Mouse (Mus musculus) cerebellum, postnatal 4 days (tissue): ENCODE results near the gene Spcs3.
"Not testable (repeated sequence)": the region's sequence is repeated elsewhere in the genome, so short reads cannot be mapped to it uniquely, and the experiment has no call there.

Experiments used
- DNase-seq, 2 experiments: peaks; one replicate each; pipeline ENCODE4 v3.0.0; 2022; ENCODE audit warnings: low spot score in 2 of 2, mixed read lengths in 1 of 2

Spcs3 gene

DNA sequence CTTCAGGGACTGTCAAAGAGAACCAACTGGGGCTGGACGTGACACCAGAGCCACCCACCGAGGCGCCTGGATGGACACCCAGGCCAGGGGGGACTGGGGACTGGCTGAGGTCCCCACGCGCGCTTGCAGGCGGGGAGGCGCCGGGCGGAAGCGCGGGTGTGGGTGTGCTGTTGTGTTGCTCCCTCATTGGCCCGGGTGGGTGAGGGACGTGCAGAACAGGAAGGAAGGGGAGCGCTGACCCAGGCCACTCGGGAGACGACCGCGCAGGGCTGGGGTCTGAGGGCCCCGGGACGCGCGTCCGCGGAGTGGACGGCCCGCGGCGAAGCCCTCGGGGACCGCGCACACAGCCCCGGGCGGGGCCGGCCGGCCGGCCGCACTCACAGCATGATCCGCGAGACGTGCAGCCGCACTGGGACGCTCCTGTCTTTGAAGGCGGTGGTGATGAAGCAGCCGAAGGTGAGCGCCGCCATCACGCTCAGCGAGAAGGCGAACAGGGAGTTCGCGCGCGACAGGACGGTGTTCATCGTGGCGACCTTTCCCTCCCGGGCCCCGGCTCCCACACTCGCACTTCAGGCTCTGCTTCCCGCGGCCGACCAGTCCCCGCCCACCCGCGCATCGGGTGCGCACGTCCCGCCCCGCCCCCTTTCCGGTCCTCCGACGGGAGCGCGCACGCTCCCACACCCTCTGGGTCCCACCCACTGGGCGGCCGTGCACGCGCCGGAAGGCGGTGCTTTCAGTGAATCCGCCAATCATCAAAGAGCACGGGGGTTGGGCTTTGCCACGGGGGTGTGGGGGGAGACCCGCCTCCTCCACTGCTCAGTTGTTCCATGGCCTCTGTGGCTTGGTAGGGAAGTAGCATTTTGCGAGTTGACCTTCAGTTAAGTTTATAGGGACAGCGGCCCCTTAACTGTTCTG is at the start of gene Spcs3, which contains the start of gene Asb5:
Gene Spcs3, minus strand, starts transcription at position 617 of the 915 bp plus-strand sequence.
Gene Asb5, plus strand, starts transcription at position 199 of the 915 bp plus-strand sequence.
- peak; percentile 91 to 97 for DNase-seq

- no peak for DNase-seq
Observed at GRCm38 (mm10) chr8:54570618-54571609, 41.1 kb upstream of the Spcs3 start.

DNA sequence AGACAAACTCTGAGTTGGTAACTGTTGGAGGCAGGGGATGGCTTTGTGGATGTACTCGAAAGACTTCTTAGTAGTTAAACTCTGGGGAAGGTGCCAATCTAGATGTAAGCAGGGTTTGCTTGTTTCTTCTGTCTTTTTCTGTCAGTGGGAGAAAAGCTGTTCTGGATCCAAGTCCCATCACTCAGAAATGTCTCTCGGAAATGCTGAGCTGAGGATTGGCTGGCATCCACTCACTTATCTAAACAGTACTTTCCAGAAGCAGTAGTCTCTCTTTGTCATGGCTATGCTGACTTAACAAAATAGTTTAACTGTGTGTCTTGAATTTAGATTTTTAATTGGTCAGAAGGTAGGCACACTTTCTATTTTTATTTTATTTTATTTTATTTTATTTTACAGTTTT is 37.4 kb upstream of the Spcs3 start:
- no peak for DNase-seq

DNA sequence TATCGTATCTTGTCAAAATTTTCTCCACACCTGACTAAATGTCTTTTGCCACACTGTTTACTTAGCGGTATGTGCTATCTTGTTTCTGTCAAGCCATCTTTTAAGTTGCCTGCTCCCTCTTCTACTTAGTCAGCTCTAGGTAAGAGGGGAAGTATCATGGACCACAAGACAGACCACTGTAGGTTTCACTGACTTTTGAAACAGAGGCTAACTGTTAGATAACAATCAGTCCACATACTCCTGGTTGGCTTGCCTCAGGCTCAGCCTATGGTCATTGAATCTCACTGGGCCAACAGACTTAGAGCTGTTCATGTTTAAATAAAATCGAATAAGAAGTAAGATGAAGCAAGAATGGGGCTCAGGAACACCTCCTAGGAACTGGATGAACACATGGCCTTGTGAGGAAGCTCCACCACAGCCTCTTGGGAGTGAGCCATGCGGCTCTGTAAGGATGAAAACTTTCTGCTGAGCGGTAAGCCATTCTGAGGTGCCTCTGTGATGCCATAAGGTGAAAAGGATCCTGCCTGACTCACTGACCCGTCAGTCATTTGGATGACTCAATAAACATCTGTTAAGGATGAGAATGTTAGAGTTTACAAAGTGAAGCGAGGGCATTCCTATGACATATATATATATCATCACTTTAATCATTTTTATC is 35.9 kb upstream of the Spcs3 start:
- DNase-seq, result no peak

- DNase-seq, result no peak
Observed at GRCm38 (mm10) chr8:54565181-54565580, 35.4 kb upstream of the Spcs3 start.

DNA sequence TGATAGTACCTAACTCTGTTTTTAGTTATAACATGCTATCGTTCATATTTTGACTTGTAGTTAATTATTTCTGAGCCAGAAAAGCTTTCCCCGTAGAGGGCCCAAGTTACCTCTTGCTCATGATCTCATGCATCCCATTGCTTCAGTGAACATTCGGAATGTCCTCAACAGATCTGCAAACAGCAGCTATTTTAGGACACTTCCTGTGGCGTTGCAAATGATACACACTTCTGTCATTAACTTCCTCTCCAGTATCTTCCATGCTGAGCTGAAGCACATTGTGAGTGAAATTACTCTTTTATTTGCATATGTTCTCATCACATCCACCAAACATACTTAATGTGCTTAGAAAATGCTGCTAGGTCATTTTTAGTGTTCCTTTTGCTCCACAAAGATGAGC is 32.3 kb upstream of the Spcs3 start:
- DNase-seq, result no peak

- DNase-seq, result no peak
Observed at GRCm38 (mm10) chr8:54554921-54555320, 25.1 kb upstream of the Spcs3 start.

DNA sequence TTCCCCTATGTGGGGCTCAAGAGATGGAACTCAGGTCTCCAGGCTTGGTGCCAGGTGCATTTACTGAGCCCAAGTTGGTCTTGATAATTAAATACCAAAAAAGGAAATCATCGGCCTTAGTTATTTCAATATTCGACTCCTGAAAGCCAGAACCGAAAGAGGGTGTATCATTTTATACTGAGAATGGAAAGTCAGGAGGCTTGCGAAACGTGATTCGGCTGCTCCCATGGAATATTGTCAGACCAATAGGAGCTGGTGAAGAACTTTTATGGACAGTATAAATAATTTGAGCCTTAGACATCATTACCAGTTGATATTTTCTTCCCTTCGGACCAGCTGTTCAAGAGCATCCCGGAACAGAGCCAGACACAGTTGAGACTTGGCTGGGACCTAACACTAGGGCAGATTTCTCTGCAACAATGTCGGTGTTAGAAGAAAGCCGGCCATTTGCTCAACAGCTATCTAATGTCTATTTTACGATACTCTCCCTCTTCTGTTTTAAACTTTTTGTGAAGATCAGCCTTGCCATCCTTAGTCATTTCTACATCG is 20.3 kb upstream of the Spcs3 start:
- DNase-seq, result no peak

DNA sequence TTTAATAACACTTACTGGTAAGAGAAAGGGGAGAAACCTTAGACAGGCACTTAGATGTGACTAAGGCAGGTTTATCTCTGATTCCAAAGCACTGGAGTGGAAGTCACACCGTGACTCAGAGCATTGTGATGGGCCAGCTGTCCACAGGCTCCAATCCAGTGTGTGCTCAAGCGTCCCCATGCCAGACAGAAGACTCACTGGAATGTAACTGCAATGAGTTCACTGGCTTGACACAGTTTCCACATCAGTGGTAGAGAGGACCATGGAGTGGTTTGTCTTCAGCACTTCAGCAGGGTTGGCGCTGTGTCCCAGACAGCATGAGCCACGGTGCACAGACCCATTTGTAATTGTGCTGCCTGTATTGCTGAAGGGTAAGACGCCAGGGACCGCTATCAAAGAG is 18.6 kb upstream of the Spcs3 start:
- peak in 1 of 2 experiments; percentile 2 for DNase-seq

DNA sequence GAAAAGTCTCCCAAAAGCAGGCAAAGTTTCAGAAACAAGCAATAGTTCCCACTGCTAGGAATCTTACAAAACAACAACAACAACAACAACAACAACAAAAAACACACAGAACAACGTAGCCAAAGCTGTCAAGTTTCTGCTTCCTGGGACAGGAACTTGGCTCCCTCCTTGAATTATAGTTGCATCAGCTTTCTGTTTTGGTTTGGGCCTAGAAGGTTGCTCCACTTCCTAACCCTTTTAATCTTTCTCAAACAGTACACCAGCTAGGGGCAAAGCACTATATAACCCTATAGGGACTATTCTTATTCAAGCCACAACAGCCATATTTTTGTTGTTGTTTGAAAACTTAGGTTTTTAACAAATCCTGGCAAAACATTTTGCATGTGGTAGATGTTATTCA is 11.5 kb upstream of the Spcs3 start:
- DNase-seq, result no peak

DNA sequence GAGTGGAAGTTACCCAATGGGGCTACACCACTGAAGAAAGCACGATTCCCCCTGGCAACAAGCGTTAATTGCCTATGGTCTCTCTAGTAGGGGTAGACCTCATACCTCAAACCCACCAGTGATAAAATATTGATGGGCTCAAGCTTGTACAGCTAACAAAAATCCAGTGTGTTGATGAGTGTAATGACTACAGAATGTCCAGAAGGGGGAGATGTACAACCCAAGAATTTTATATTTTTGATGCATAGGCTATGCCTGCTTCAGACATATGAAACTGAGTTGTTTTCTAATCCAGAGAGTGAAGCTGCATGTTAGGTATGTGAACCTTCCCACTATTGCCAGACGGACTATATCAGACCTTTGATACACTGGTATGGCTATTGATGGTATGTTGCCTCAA is 7.5 kb upstream of the Spcs3 start:
- no peak for DNase-seq

GRCm38 (mm10) chr8:54535172-54535571 is 5.4 kb upstream of the Spcs3 start:
- no peak for DNase-seq

DNA sequence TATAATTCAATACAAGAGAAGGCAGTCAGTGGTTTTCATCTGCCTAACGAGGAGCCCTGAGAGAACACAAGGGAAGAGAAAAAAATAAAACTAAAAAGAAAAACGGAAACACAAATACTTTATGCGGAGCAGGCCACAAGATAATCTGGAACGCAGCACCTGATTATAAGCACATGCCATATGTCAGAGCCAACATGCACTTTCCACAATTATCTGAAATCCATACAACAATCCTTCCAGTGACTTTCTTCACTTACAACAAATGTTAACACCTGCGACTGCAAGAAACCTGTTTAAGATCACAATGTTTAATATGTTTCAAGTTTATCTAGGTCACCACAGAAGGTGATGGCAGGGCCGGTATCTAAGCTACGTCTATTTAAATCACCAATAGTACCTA is 1.2 kb downstream of the Spcs3 start:
- no peak for DNase-seq

DNA sequence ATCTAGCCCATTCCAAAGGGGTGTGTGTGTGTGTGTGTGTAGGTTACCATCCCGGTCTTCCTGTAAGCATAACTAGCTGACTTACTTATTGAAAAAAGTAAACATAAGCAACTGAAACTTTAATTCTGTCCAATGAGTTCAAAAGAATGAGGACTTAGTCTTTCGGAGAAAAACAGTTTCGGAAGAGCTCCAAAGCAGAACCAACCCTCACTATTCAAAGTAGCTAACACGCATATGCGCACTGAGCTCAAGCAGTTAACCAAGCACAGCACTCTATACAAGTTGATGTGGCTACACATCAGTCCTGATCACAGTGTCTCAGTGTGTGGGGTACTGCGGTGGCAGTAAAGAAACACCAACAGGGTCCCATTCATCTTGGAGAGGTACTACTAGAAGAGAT is 3.1 kb downstream of the Spcs3 start:
- DNase-seq, result no peak

GRCm38 (mm10) chr8:54525606-54526005 is 4.2 kb downstream of the Spcs3 start:
- no peak for DNase-seq

DNA sequence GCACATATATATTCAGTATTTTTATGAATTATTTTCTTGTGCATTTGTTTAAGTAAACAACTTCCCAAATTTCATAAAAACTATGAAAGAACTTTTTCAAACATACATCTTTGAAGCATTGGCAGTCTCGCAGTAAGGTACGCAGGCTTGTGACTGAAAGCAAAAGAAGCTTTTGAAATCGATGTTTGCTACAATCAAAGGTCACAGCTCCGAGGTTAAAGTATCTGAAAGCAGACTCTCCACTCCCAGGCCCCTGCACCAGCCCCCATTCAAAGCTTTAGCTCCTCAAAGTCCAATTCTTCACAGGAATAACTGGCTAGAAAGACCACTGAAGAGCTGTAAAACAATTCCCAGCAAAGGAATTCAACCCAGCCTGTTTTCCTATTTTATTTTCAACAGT is 9.3 kb downstream of the Spcs3 start:
- no peak for DNase-seq

- DNase-seq, result no peak
Observed at GRCm38 (mm10) chr8:54518756-54519460, 10.9 kb downstream of the Spcs3 start.

DNA sequence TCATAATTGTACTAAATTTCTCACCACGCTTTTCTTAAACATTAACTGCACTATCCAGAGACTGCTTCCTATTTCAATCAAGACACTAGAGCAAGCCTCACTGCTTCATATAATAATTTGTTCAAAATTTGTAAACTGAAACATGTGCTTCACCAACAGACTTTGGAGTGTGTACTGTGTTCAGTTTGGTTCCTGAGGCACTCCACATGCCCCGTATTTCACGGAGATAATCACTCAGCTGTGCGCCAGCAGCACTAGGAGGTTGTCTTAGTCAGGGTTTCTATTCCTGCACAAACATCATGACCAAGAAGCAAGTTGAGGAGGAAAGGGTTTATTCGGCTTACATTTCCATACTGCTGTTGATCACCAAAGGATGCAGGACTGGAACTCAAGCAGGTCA is 17.6 kb downstream of the Spcs3 start:
- not testable (repeated sequence) for DNase-seq

DNA sequence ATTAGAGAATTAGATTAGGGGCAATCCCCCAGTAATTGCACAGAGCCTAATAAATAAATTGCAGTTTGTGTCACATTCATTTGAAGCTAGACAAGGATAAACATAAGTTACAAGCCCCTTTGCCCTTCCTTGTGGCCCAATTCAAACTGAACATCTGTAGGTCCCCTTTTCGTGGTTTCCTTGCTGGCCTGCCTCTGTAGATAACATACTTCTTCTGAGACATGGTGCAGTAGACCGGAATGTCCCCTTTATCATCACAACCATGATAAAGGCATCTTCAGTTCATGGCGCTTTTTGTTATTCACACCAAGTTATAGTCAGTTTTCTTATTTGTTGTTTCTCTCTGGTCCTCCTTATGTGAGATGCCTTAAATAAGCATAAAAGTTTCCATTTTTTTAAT is 18.0 kb downstream of the Spcs3 start:
- no peak for DNase-seq

DNA sequence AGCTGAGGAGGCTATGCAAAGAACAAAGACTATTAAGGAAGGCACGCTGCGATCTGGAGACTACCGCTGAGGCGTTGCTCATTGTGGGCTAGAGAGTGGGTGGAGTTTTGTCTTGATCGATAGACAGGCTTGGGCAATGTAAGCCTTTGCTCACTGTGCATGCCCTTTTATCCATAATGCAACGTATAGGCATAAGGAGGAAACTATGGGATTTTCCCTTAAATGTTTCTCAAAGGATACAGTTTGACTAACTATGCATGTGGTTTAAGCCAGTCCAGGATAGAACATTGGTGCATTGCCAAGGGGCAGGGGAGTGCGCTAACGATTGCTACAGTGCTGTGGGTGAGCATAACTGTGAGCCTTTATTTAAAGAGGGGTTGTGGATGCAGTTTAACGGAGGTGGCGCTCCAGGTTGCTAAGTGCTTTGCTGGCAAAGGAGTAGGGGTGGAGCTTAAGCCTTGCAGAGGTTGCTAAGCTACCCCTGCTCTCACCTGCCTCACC is 20.5 kb downstream of the Spcs3 start:
- peak in 1 of 2 experiments; percentile 21 for DNase-seq

- DNase-seq, result no peak
Observed at GRCm38 (mm10) chr8:54508814-54509213, 21.0 kb downstream of the Spcs3 start.
